Mouse (Mus musculus): ENCODE data around the gene Rere. TPM values are rescaled to one million over a fixed set of nuclear protein-coding genes. Genes with fewer than 3 reads are reported as not detected.
"Not testable (repeated sequence)": the region's sequence is repeated elsewhere in the genome, so short reads cannot be mapped to it uniquely, and the experiment has no call there.

Rere gene
- polyA plus RNA-seq, 1 experiment from 2014 or later, result 26.1 TPM

DNA sequence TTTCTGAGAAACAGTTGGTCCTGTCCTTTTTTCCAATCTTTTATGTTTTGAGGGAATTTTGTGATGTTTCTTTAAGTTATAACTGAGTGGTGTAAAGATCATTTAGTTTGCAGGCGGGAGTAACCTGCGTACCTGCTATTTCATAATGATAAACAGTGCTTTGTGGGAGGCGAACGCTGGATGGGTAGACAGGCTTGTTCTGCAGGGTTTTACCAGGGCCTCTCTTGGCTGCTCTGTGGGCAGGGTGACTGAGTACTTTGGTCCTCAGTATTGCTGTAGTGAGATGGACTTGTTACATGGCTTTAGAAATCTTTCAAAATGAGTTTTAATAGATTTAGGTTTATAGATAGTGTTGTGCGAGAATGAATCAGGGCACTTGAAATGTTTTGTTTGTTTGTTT is 205.7 kb downstream of the Rere start:
- Histone ChIP-seq H3K36me3 (ENCODE audit: poor library complexity, severe bottlenecking) (peaks cover 6% of the 10 kb centered on the region; the same call in 1 of the 2 replicates), H3K4me2 (no peak overlapping the region), H3K4me3 (no peak overlapping the region), H3K27me3 (no peaks in the 10 kb centered on the region), H3K4me1 (peaks cover 43% of the 10 kb centered on the region), H3K9me3 (replicated peaks) (no peaks in the 10 kb centered on the region), H3K27ac (0 out of 2 replicates have a peak overlapping the region, but pooled peaks have one; percentile 21), H3K9ac (no peak overlapping the region)
- WGBS, result 69% methylated on average over 5 of the region's 5 CpGs
- ATAC-seq, result no peak

DNA sequence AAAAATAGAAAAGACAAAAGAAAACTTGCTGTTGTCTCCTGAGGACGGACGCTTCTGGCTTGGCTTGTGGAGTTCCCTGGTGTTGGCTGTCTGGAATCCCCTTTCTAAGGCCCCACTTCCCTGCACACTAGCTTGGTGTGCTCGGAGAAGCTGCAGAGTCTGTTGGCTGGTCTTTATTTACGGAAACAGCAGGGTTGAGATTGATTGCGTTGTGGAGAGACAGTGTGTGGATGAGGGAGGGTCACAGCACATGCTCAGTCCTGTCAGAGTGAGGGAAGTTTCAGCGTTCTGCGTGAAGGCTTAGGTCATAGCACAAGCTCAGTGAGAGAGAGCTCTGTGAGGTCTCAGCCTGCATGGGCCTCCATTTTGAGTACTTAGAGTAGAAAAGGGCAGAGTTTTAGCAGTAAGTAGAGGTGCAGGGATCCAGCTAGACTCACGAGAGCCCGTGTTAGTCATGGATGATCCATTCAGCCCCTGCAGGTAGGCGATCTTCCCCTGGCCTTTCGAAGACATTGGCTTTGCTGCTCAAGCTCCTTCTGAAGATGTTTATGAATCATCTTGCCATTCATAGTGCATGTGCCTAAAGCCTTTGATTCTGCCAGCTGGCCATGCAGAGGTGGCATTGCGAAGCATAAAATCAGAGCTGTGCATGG is 206.8 kb downstream of the Rere start:
- Histone ChIP-seq H3K27me3 (no peaks in the 10 kb centered on the region), H3K4me1 (peaks cover 43% of the 10 kb centered on the region), H3K9ac (peak overlapping the region; percentile 59), H3K9me3 (replicated peaks) (no peaks in the 10 kb centered on the region), H3K4me3 (peak overlapping the region; percentile 36), H3K27ac (peak overlapping the region; percentile 79), H3K36me3 (ENCODE audit: poor library complexity, severe bottlenecking) (no peaks in the 10 kb centered on the region), H3K4me2 (peak overlapping the region; percentile 66)
- WGBS, result 17% methylated on average over 12 of the region's 12 CpGs
- peak; percentile 93 for ATAC-seq

DNA sequence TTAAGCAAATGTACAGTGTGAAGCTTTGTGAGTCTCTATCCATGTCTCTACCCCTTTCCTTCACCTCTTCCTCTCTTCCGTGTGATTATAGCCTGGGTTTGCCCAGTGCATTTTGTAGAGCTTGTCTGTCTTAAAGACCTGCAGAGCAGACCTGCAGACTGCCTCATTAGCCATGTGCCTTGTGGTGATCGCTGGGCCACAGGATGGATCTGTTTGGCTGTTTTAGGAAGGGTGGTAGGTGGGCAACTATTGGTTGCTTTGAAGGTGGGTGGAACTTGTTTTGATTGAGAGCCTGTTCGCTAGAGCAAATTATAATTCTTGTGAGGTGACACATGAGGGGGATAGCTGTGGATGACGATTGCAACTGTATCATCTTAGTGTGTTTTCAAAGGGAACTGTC is 207.3 kb downstream of the Rere start:
- 48% methylated on average over 4 of the region's 4 CpGs for WGBS
- H3K4me3 ChIP-seq, result peak overlapping the region; percentile 36
- H3K4me1 ChIP-seq, result peaks cover 43% of the 10 kb centered on the region
- no peaks in the 10 kb centered on the region for H3K9me3 ChIP-seq (replicated peaks)
- no peak for ATAC-seq
- H3K4me2 ChIP-seq, result peak overlapping the region; percentile 66
- no peaks in the 10 kb centered on the region for H3K27me3 ChIP-seq
- peak overlapping the region; percentile 59 for H3K9ac ChIP-seq
- H3K27ac ChIP-seq, result peak overlapping the region; percentile 79
- no peaks in the 10 kb centered on the region for H3K36me3 ChIP-seq (ENCODE audit: poor library complexity, severe bottlenecking)

DNA sequence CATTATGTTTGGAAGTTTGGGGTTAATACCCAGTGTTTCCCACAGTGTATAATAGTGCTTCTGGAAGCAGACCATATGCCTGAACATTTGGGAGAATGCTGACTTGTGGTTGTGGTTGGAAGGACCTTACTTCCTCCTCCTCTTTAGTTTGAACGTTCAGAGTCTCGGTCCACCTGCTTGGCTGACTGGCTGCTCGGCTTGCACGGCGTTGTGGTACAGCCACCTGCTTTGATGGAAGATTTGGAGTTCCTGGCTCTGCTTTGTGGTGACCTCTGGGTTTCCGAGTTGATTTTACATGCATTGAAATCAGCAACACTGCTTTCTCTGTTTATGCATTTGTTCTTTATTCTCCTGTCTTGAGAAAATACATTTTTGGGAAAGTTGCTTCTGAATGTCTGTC is 208.6 kb downstream of the Rere start:
- no peak for ATAC-seq
- H3K27ac ChIP-seq, result no peak overlapping the region; the same call in 1 of the 2 replicates
- H3K4me3 ChIP-seq, result no peak overlapping the region
- no peaks in the 10 kb centered on the region for H3K36me3 ChIP-seq (ENCODE audit: poor library complexity, severe bottlenecking)
- WGBS, result 91% methylated on average over 6 of the region's 6 CpGs
- no peak overlapping the region for H3K9ac ChIP-seq
- H3K27me3 ChIP-seq, result no peaks in the 10 kb centered on the region
- peaks cover 45% of the 10 kb centered on the region for H3K4me1 ChIP-seq
- H3K4me2 ChIP-seq, result no peak overlapping the region
- no peaks in the 10 kb centered on the region for H3K9me3 ChIP-seq (replicated peaks)

DNA sequence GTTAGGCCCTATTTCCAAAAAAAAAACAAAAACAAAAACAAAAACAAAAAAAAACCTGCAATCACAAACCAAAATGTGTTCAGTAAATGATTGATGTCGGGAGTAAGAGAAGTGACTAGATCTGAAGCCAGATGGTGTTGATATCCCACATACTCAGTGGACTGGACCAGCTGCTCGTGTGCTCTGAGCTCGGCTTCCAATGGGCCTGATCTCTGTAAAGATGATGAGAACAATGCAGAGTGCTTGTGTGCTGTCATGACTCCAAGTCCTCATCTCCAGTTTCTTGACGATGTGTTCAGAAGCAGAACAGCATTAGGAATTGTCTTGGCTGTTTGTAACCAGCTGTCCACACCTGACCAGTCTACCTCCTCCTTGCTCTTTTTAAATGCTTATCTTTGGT is 210.3 kb downstream of the Rere start:
- no peak overlapping the region for H3K4me3 ChIP-seq
- H3K9ac ChIP-seq, result no peak overlapping the region
- WGBS, result 61% methylated on average over 4 of the region's 4 CpGs
- no peaks in the 10 kb centered on the region for H3K9me3 ChIP-seq (replicated peaks)
- peak overlapping the region; percentile 51 for H3K27ac ChIP-seq
- H3K4me1 ChIP-seq, result peaks cover 44% of the 10 kb centered on the region
- no peaks in the 10 kb centered on the region for H3K27me3 ChIP-seq
- no peaks in the 10 kb centered on the region for H3K36me3 ChIP-seq (ENCODE audit: poor library complexity, severe bottlenecking)
- no peak overlapping the region for H3K4me2 ChIP-seq
- ATAC-seq, result no peak

DNA sequence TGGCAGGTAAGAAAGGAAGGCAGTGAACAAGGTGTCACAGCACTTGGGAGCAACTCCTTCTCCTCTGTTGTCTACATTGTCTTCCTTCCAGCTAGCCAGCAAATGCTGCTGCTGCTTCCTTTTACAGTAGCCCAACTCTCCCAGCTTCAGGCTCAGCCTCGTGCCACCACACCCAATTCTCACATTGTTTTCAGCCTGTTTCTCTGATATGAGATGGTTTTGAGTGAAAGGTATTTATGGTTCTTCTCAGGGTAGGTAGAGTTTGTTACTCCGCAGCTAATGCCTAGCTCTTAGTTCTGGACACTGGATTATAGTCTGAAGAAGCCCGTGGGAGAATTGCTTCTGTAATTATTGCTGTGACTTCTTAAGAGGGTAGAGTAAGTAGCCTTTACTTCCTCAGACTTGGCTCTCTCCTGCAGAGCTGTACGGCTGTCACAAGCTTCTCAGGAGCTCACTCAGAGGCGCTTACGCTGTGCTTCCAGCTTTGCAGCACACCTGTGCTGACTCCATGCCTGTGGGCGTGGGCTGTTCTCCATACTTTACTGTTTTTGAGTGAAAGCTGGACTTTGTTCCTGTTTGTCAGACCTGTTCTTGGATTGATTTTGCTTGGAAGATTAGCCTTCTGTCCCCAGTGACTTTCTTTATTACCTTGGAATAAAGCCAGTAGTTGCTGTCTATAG is 212.0 kb downstream of the Rere start:
- Histone ChIP-seq H3K27ac (no peak overlapping the region), H3K36me3 (ENCODE audit: poor library complexity, severe bottlenecking) (no peaks in the 10 kb centered on the region), H3K9ac (no peak overlapping the region), H3K4me1 (peaks cover 27% of the 10 kb centered on the region), H3K4me2 (no peak overlapping the region), H3K27me3 (no peaks in the 10 kb centered on the region), H3K4me3 (no peak overlapping the region), H3K9me3 (replicated peaks) (no peaks in the 10 kb centered on the region)
- WGBS, result 86% methylated on average over 7 of the region's 7 CpGs
- no peak for ATAC-seq

DNA sequence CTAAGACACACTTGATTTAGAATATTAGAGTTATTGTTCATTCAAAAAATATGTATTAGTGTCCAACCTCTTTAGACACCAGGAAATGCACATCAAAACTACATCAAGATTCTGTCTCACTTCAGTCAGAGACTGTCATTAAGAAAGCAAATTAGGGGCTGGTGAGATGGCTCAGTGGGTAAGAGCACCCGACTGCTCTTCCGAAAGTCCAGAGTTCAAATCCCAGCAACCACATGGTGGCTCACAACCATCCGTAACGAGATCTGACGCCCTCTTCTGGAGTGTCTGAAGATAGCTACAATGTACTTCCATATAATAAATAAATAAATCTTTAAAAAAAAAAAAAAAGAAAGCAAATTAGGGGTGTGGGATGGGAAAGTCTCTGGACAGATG is 212.5 kb downstream of the Rere start:
- not testable (repeated sequence) for ATAC-seq; H3K9ac ChIP-seq; H3K9me3 ChIP-seq (replicated peaks); H3K36me3 ChIP-seq (ENCODE audit: poor library complexity, severe bottlenecking); H3K4me3 ChIP-seq; H3K27ac ChIP-seq; H3K27me3 ChIP-seq; H3K4me2 ChIP-seq
- H3K4me1 ChIP-seq, result peaks cover 21% of the 10 kb centered on the region
- 87% methylated on average over 5 of the region's 5 CpGs for WGBS

DNA sequence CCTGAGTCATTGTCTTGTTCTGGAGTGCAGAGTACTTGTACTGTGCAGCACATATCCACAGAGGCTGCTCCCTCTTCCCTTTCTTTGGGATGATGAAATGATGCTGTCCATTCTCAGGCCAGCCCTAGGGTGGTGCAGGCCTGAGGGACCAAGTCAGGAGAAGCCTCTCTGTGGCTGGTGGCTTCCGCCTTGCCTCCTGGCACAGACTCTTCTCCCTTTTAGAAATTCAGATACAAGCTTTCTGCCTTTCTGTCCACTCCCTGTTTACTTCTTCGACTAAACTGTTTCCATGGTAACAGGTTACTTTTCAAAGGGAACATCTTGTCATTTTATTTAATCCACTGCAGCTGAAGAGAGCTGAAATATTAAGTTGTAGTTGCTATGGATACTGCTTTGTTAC is 214.1 kb downstream of the Rere start:
- no peaks in the 10 kb centered on the region for H3K36me3 ChIP-seq (ENCODE audit: poor library complexity, severe bottlenecking)
- H3K27ac ChIP-seq, result peak overlapping the region; percentile 31; the same call in 1 of the 2 replicates
- ATAC-seq, result no peak
- H3K4me1 ChIP-seq, result peaks cover 16% of the 10 kb centered on the region
- H3K27me3 ChIP-seq, result no peaks in the 10 kb centered on the region
- 41% methylated on average over 2 of the region's 2 CpGs for WGBS
- no peak overlapping the region for H3K9ac ChIP-seq
- H3K9me3 ChIP-seq (replicated peaks), result no peaks in the 10 kb centered on the region
- no peak overlapping the region for H3K4me3 ChIP-seq
- H3K4me2 ChIP-seq, result no peak overlapping the region

DNA sequence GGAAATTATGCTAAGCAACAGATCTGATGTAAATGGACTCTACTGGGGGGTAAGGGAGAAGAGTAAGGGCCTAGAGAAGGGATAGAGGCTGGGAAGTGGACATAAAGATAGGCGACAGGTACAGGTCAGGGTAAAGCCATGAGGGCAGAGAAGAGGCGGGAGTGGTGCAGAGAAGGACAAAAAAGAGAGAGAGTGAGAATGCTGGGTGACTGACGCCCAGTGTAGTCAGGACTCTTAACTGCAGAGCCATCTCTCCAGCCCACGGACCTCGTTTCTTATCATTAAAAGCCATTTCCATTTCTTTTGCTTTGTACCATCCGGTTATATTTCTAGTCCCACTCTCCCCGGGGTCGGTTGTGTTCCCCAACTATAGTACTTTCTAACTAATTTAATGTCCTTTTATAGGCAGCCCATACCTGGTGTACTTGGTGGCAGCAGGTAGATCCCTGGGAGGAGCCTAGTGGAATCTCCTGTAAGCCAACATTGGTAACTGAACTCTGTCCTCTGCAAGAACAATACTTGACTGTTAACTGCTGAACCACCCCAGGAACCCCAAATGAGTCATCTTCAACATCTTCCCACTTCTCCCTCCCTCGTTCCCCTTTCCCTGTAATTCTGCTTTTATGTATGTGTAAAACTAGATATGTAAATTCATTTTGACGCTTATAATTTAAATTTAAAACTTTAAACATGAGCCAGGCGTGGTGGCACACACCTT is 223.0 kb downstream of the Rere start:
- no peak overlapping the region for H3K9ac ChIP-seq
- H3K4me1 ChIP-seq, result no peaks in the 10 kb centered on the region
- H3K4me3 ChIP-seq, result no peak overlapping the region
- no peak overlapping the region for H3K4me2 ChIP-seq
- no peaks in the 10 kb centered on the region for H3K27me3 ChIP-seq
- no peak for ATAC-seq
- 95% methylated on average over 11 of the region's 11 CpGs for WGBS
- H3K36me3 ChIP-seq (ENCODE audit: poor library complexity, severe bottlenecking), result peaks cover 29% of the 10 kb centered on the region
- H3K9me3 ChIP-seq (replicated peaks), result no peaks in the 10 kb centered on the region
- no peak overlapping the region for H3K27ac ChIP-seq

DNA sequence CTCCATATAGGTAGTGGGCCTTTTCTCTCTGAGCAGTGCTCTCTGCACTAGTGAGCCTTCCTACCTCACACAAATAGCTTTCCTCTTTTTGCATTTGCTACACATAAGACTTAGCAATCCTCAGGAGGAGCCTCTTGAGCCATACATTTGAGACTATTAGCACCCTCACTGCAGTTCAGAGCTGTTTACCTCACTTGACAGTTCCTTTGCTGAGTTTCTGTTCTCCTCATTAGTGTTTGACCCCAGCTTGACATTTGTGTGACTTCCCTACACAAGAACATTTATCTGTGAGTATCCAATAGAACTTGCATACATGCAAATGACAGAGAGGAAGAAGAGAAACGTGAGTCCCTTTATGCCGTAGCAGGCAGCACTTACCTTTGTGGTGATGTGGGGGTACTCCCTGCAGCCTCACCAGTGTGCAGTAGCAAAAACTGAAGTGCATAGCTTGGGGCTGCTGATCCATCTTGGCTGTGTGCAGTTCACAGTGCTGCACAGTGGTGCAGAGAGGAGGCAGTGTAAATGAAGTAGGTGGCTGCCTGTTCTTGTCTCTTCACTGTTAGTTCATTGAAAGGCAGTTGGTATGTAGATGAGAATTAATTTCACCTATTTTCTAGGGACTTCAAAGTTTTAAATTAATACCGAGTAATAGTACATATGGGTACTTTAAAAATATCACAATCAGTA is 227.7 kb downstream of the Rere start:
- H3K4me3 ChIP-seq, result no peak overlapping the region
- H3K4me1 ChIP-seq, result no peaks in the 10 kb centered on the region
- no peak overlapping the region for H3K9ac ChIP-seq
- H3K27me3 ChIP-seq, result no peaks in the 10 kb centered on the region
- ATAC-seq, result no peak
- peaks cover 52% of the 10 kb centered on the region for H3K36me3 ChIP-seq (ENCODE audit: poor library complexity, severe bottlenecking)
- H3K27ac ChIP-seq, result no peak overlapping the region
- WGBS, result 84% methylated on average over 3 of the region's 3 CpGs
- H3K9me3 ChIP-seq (replicated peaks), result no peaks in the 10 kb centered on the region
- H3K4me2 ChIP-seq, result no peak overlapping the region

DNA sequence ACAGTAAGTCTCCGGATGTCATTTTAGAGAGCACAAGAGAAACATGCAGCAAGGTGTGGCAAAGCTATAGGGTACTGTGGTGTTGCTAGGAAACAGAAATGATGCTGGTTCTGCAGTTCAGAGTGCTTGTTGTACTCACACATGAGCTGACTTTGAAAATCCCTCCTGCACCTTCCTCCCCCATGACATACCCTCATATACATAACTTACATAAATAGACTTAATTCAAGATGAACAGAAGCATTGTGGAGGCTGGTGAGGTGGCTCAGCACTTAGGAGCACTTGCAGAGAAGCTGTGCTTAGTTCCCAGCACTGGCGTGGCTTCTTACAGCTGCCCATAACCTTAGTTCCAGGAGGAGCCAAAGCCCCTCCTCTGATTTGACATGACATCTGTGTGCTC is 228.6 kb downstream of the Rere start:
- Histone ChIP-seq H3K9me3 (replicated peaks) (no peaks in the 10 kb centered on the region), H3K4me2 (no peak overlapping the region), H3K9ac (no peak overlapping the region), H3K27ac (no peak overlapping the region), H3K36me3 (ENCODE audit: poor library complexity, severe bottlenecking) (peaks cover 47% of the 10 kb centered on the region), H3K27me3 (no peaks in the 10 kb centered on the region), H3K4me3 (no peak overlapping the region), H3K4me1 (no peaks in the 10 kb centered on the region)
- WGBS, result 86% methylated on average over 2 of the region's 2 CpGs
- no peak for ATAC-seq

DNA sequence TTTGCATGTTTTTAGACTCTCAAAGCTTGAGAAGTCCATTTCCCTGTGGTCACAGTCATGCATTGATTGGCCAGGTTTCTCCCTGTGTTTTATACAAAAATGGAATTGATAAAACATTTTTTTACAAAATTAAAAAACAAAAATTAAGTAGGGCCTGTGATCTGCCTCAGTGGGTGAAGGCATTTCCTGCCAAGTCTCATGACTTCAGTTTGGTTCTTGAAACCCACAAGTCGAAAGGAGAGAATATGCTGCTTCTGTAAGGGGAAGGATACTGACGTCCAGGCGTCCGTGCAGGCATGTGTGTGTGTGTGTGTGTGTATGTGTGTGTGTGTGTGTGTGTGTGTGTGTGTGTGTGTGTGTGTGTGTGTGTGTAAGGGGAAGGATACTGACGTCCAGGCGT is 231.9 kb downstream of the Rere start:
- not testable (repeated sequence) for H3K27ac ChIP-seq; ATAC-seq; H3K4me2 ChIP-seq; H3K27me3 ChIP-seq; H3K9me3 ChIP-seq (replicated peaks); H3K4me3 ChIP-seq; H3K9ac ChIP-seq
- 99% methylated on average over 4 of the region's 6 CpGs for WGBS
- H3K4me1 ChIP-seq, result peaks cover 14% of the 10 kb centered on the region
- H3K36me3 ChIP-seq (ENCODE audit: poor library complexity, severe bottlenecking), result peaks cover 44% of the 10 kb centered on the region
